Mouse (Mus musculus): ENCODE measurements around the gene Slc11a2. TPM values are rescaled to one million over a fixed set of nuclear protein-coding genes. Genes with fewer than 3 reads are reported as not detected.
"Not testable (repeated sequence)": the region's sequence is repeated elsewhere in the genome, so short reads cannot be mapped to it uniquely, and the experiment has no call there.

Gene Slc11a2
- total and polyA plus RNA-seq, 3 experiments: 8.9 to 18.6 (median 13.0) TPM

GRCm38 (mm10) chr15:100355876-100356275 is 69.0 kb downstream of the Slc11a2 start:
- H3K9ac ChIP-seq (ENCODE audit: insufficient read depth, low read depth): no peak overlapping the region
- H3K79me2 ChIP-seq (replicated peaks; ENCODE audit: control insufficient read depth, extremely low read depth, insufficient read depth, poor library complexity, severe bottlenecking): no peaks in the 10 kb centered on the region
- H3K4me1 ChIP-seq (ENCODE audit: control insufficient read depth in 1 of 2, insufficient read depth in 2 of 2): no peaks in the 10 kb centered on the region
- H3K36me3 ChIP-seq (replicated peaks in 1 of 2; ENCODE audit: control insufficient read depth in 1 of 2, insufficient read depth in 1 of 2, low read length in 1 of 2): no peaks in the 10 kb centered on the region
- H3K4me3 ChIP-seq (replicated peaks in 1 of 3; ENCODE audit: low read depth in 2 of 3, low read length in 2 of 3, poor library complexity in 1 of 3): no peak overlapping the region
- no peak overlapping the region for H3K4me2 ChIP-seq (ENCODE audit: insufficient read depth, low read depth, poor library complexity, severe bottlenecking)
- in situ Hi-C loops (cut with MboI; ENCODE audit: low pct_ligation_motif_present, low pct_unique_long_range_greater_than_20kb, low sequenced_read_pairs) (no loop called here), dilution Hi-C loops (cut with MboI; ENCODE audit: extremely low pct_ligation_motif_present, extremely low pct_unique_long_range_greater_than_20kb, low sequenced_read_pairs) (no loop called here)
- peaks cover 2% of the 10 kb centered on the region for H3K27me3 ChIP-seq (replicated peaks)
- no peak overlapping the region for H3K27ac ChIP-seq (ENCODE audit: insufficient read depth, low read depth)
- no peaks in the 10 kb centered on the region for H3K9me3 ChIP-seq (replicated peaks; ENCODE audit: low read length)
- no peak for TF ChIP-seq GABPA (IDR thresholded peaks at IDR 0.05; ENCODE audit: insufficient replicate concordance, low read depth, low read length)
- TF ChIP-seq HCFC1 (IDR thresholded peaks at IDR 0.05; ENCODE audit: low read depth, low read length): no peak
- TF ChIP-seq CHD1 (IDR thresholded peaks at IDR 0.05; ENCODE audit: low read depth, low read length): no peak
- no peak for TF ChIP-seq POLR2A (IDR thresholded peaks at IDR 0.05; ENCODE audit: low read depth, low read length)
- no peak for TF ChIP-seq EP300 (IDR thresholded peaks at IDR 0.05; ENCODE audit: low read length)
- no peak for DNase-seq (ENCODE audit: extremely low read depth)

DNA sequence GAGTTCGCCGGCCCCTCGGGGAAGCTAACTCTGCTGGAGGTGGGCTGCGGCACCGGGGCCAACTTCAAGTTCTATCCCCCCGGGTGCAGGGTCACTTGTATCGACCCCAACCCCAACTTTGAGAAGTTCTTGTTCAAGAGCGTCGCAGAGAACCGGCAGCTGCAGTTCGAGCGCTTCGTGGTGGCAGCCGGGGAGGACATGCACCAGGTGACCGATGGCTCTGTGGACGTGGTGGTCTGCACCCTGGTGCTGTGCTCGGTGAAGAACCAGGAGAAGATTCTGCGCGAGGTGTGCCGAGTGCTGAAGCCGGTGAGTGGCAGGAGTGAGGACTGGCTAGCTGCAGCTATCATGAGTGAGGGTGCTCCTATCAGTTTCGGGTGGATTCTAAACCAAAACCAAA is 71.5 kb downstream of the Slc11a2 start:
- H3K4me3 ChIP-seq (replicated peaks in 1 of 3; ENCODE audit: low read depth in 2 of 3, low read length in 2 of 3, poor library complexity in 1 of 3); H3K36me3 ChIP-seq (replicated peaks in 1 of 2; ENCODE audit: control insufficient read depth in 1 of 2, insufficient read depth in 1 of 2, low read length in 1 of 2); H3K4me1 ChIP-seq (ENCODE audit: control insufficient read depth in 1 of 2, insufficient read depth in 2 of 2); H3K27ac ChIP-seq (ENCODE audit: insufficient read depth, low read depth); H3K79me2 ChIP-seq (replicated peaks; ENCODE audit: control insufficient read depth, extremely low read depth, insufficient read depth, poor library complexity, severe bottlenecking); H3K9ac ChIP-seq (ENCODE audit: insufficient read depth, low read depth); H3K27me3 ChIP-seq (replicated peaks); H3K4me2 ChIP-seq (ENCODE audit: insufficient read depth, low read depth, poor library complexity, severe bottlenecking); DNase-seq (ENCODE audit: extremely low read depth); H3K9me3 ChIP-seq (replicated peaks; ENCODE audit: low read length); in situ Hi-C loops (cut with MboI; ENCODE audit: low pct_ligation_motif_present, low pct_unique_long_range_greater_than_20kb, low sequenced_read_pairs); dilution Hi-C loops (cut with MboI; ENCODE audit: extremely low pct_ligation_motif_present, extremely low pct_unique_long_range_greater_than_20kb, low sequenced_read_pairs): not testable (repeated sequence)

DNA sequence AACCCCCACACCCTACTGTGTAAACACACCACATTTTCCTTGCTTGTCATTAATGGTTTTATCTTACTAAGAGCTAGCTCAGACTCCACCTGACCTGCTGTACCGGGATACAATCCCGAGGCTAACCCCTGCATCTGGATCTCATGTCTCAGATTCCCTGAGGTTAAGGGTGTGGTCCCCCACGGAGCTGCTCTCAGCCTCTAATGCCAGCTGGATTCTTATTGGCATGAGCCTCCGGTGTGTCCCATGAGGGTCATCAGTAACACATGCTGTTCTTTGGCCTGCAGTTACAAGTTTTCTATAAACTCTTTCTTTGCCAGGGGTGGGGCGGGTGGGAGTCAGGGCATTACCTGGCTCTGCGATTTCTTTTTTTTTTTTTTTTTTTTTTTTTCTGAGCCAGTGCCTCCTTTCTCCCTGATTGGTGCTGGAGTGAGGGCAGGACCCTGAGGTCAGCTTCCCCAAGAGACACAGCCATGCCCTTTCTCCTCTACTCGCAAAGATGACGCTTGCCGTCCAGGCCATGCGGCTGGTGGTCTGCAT is 72.1 kb downstream of the Slc11a2 start, which contains the start of the genes Methig1 and Mettl7a2:
TSS of gene Methig1 (plus strand) at position 439 of the 540 bp plus-strand sequence.
TSS of gene Mettl7a2 (plus strand) at position 490 of the 540 bp plus-strand sequence.
- H3K36me3 ChIP-seq (replicated peaks in 1 of 2; ENCODE audit: control insufficient read depth in 1 of 2, insufficient read depth in 1 of 2, low read length in 1 of 2): no peaks in the 10 kb centered on the region
- H3K79me2 ChIP-seq (replicated peaks; ENCODE audit: control insufficient read depth, extremely low read depth, insufficient read depth, poor library complexity, severe bottlenecking): no peaks in the 10 kb centered on the region
- dilution Hi-C loops (cut with MboI; ENCODE audit: extremely low pct_ligation_motif_present, extremely low pct_unique_long_range_greater_than_20kb, low sequenced_read_pairs) (no loop called here), in situ Hi-C loops (cut with MboI; ENCODE audit: low pct_ligation_motif_present, low pct_unique_long_range_greater_than_20kb, low sequenced_read_pairs) (no loop called here)
- peaks cover 2 to 4% of the 10 kb centered on the region in 2 experiments; a peak in 1 of 4 replicates for H3K4me1 ChIP-seq (ENCODE audit: control insufficient read depth in 1 of 2, insufficient read depth in 2 of 2)
- H3K27me3 ChIP-seq (replicated peaks): peaks cover 4% of the 10 kb centered on the region
- no peaks in the 10 kb centered on the region for H3K9me3 ChIP-seq (replicated peaks; ENCODE audit: low read length)
- no peak within 1 kb of the TSS for H3K4me3 ChIP-seq (replicated peaks in 1 of 3; ENCODE audit: low read depth in 2 of 3, low read length in 2 of 3, poor library complexity in 1 of 3)
- no peak for DNase-seq (ENCODE audit: extremely low read depth)
- no peak within 1 kb of the TSS for H3K9ac ChIP-seq (ENCODE audit: insufficient read depth, low read depth)
- H3K4me2 ChIP-seq (ENCODE audit: insufficient read depth, low read depth, poor library complexity, severe bottlenecking): no peak within 1 kb of the TSS
- H3K27ac ChIP-seq (ENCODE audit: insufficient read depth, low read depth): no peak within 1 kb of the TSS
- TF ChIP-seq ZMIZ1 (IDR thresholded peaks at IDR 0.05; ENCODE audit: low read depth, low read length): no peak
- TF ChIP-seq NRF1 (IDR thresholded peaks at IDR 0.05; ENCODE audit: low read depth, low read length): no peak
- TF ChIP-seq CTCF (conservative IDR thresholded peaks at IDR 0.05 in 1 of 2, IDR thresholded peaks at IDR 0.05 in 1 of 2; ENCODE audit: low read depth in 2 of 2, low read length in 2 of 2): no peak
- no peak for TF ChIP-seq POLR2A (IDR thresholded peaks at IDR 0.05; ENCODE audit: low read depth, low read length)
- TF ChIP-seq MAFK (IDR thresholded peaks at IDR 0.05; ENCODE audit: insufficient replicate concordance, low read length): no peak

Measured in CH12.LX (cell line).